Mouse (Mus musculus): Measurements from ENCODE around the gene 2210016F16Rik. TPM values are rescaled to one million over a fixed set of nuclear protein-coding genes. Genes with fewer than 3 reads are reported as not detected.

Gene 2210016F16Rik
- polyA plus RNA-seq, 1 experiment from 2014 or later: 29.3 TPM

DNA sequence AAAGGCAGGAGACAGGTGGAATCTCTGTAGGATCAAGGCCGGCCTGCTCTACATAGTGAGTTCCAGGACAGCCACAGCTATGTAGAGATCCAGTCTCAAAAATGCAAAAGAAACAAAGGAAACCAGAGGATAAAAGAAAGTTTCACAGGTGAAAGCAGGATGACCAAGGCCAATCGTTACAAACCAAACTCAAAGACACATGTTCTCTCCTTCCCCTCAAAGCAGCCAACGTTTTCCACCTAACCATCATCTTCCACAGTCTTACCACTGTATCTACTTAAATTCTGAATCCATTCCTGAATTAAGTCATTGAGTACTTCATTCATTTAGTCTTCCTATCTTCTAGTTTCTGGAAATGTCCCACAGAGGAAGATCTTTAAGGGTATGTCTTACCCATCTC is 3.4 kb upstream of the 2210016F16Rik start:
- WGBS: 52% methylated on average over 3 of the region's 3 CpGs
- Histone ChIP-seq H3K36me3 (ENCODE audit: control insufficient read depth, insufficient read depth, low read length) (peaks cover 28% of the 10 kb centered on the region), H3K9me3 (ENCODE audit: control insufficient read depth, low read length) (no peaks in the 10 kb centered on the region), H3K4me3 (ENCODE audit: low read length) (no peak overlapping the region), H3K27me3 (ENCODE audit: control insufficient read depth, insufficient read depth, low read length) (no peaks in the 10 kb centered on the region), H3K4me1 (ENCODE audit: control insufficient read depth, insufficient read depth, low read length) (peaks cover 10% of the 10 kb centered on the region; the same call in 1 of the 2 replicates), H3K4me2 (replicated peaks; ENCODE audit: low read depth, low read length) (no peak overlapping the region), H3K27ac (ENCODE audit: low read depth, low read length) (no peak overlapping the region), H3K9ac (ENCODE audit: low read depth, low read length) (no peak overlapping the region)
- no peak; the same call in 1 of the 2 replicates for ATAC-seq (ENCODE audit: low FRiP score, low TSS enrichment)

DNA sequence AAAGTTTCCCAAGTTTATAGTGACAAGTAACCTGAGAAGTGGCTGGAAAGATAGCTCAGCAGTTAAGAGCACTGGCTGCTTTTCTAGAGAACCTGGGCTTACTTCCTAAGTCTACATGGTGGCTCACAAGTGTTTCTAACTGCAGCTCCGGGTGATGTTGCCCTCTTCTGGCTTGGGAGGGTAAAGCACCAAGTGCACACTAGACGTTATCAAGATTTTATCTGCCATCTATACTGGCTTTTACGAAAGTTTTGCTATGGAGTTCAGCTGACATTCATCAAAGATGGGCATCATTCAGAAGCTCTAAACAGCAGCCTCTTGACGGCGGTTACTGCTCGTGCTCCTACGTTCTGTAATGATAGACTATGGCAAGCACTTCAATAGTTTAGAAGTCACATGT is 2.9 kb upstream of the 2210016F16Rik start:
- H3K27ac ChIP-seq (ENCODE audit: low read depth, low read length): no peak overlapping the region
- peaks cover 24% of the 10 kb centered on the region for H3K36me3 ChIP-seq (ENCODE audit: control insufficient read depth, insufficient read depth, low read length)
- peak; percentile 25; the same call in 1 of the 2 replicates for ATAC-seq (ENCODE audit: low FRiP score, low TSS enrichment)
- no peaks in the 10 kb centered on the region for H3K9me3 ChIP-seq (ENCODE audit: control insufficient read depth, low read length)
- no peak overlapping the region for H3K4me2 ChIP-seq (replicated peaks; ENCODE audit: low read depth, low read length)
- H3K27me3 ChIP-seq (ENCODE audit: control insufficient read depth, insufficient read depth, low read length): no peaks in the 10 kb centered on the region
- no peak overlapping the region for H3K9ac ChIP-seq (ENCODE audit: low read depth, low read length)
- H3K4me3 ChIP-seq (ENCODE audit: low read length): no peak overlapping the region
- peaks cover 10% of the 10 kb centered on the region; the same call in 1 of the 2 replicates for H3K4me1 ChIP-seq (ENCODE audit: control insufficient read depth, insufficient read depth, low read length)
- 14% methylated on average over 7 of the region's 7 CpGs for WGBS

DNA sequence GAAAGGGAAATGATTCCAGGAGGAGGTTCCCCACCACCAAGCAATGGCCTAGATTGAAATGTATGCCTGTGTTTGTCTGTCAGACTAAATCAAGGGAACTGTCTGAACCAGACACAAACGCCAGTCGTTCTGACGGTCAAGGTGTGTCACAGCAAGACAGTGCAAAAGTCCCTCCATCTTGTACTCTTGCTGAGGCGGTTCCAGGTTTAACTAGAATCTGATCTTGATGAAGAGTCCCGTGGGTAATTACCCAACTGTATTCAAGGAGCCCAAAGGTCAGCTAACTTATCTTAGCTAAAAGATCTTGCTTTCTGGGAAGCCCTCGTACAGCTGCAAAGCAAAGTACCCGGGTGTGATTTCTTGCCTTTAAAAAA is 509 bp upstream of the 2210016F16Rik start:
- peak overlapping the region; percentile 80 for H3K9ac ChIP-seq (ENCODE audit: low read depth, low read length)
- peaks cover 11% of the 10 kb centered on the region; the same call in 1 of the 2 replicates for H3K9me3 ChIP-seq (ENCODE audit: control insufficient read depth, low read length)
- peak overlapping the region; percentile 96 for H3K4me2 ChIP-seq (replicated peaks; ENCODE audit: low read depth, low read length)
- 79% methylated on average over 7 of the region's 7 CpGs for WGBS
- peaks cover 23% of the 10 kb centered on the region for H3K36me3 ChIP-seq (ENCODE audit: control insufficient read depth, insufficient read depth, low read length)
- H3K4me3 ChIP-seq (ENCODE audit: low read length): peak overlapping the region; percentile 80
- H3K4me1 ChIP-seq (ENCODE audit: control insufficient read depth, insufficient read depth, low read length): peaks cover 10% of the 10 kb centered on the region; the same call in 1 of the 2 replicates
- H3K27me3 ChIP-seq (ENCODE audit: control insufficient read depth, insufficient read depth, low read length): no peaks in the 10 kb centered on the region
- H3K27ac ChIP-seq (ENCODE audit: low read depth, low read length): no peak overlapping the region; the same call in 1 of the 2 replicates
- ATAC-seq (ENCODE audit: low FRiP score, low TSS enrichment): no peak

DNA sequence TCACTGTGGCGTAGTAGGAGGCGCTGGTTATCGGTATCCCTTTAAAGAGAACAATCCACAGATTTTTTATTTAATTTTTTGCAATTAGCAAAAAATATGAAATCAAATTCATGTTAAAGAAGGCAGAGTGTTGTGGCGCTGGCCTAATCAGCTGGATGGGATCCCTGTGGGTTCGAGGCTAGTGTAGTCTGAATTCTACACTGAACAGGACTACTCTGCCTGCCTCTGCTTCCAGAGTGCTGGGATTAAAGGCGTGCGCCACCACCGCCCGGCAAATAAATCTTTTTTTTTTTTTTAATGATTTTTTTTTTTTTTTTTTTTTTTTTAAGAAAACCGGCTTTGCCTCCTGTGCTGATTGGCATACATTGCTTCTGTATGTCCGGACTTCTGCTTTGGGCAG is 654 bp downstream of the 2210016F16Rik start:
- peak overlapping the region; percentile 80 for H3K4me3 ChIP-seq (ENCODE audit: low read length)
- H3K9ac ChIP-seq (ENCODE audit: low read depth, low read length): peak overlapping the region; percentile 80
- H3K27me3 ChIP-seq (ENCODE audit: control insufficient read depth, insufficient read depth, low read length): no peaks in the 10 kb centered on the region
- H3K27ac ChIP-seq (ENCODE audit: low read depth, low read length): no peak overlapping the region
- 0 out of 2 replicates have a peak, but pooled peaks have one; percentile 41 for ATAC-seq (ENCODE audit: low FRiP score, low TSS enrichment)
- peak overlapping the region; percentile 96 for H3K4me2 ChIP-seq (replicated peaks; ENCODE audit: low read depth, low read length)
- H3K36me3 ChIP-seq (ENCODE audit: control insufficient read depth, insufficient read depth, low read length): peaks cover 20% of the 10 kb centered on the region
- peaks cover 16% of the 10 kb centered on the region for H3K9me3 ChIP-seq (ENCODE audit: control insufficient read depth, low read length)
- 52% methylated on average over 11 of the region's 11 CpGs for WGBS
- peaks cover 10% of the 10 kb centered on the region; the same call in 1 of the 2 replicates for H3K4me1 ChIP-seq (ENCODE audit: control insufficient read depth, insufficient read depth, low read length)

DNA sequence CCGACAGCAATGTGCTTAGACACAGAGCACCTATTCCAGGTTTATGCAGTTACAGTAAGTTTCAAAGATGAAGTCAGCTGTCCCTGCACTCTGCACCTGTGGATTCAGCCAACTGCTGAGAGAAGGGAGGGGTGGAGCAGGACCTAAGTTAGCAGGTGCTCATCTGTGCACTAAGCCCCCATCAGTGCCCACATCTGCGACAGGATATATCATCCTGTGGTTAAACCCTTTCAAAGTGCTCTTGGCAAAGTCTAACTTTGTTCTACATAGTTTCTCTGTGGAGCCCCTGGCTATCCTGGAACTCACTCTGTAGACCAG is 11.9 kb downstream of the 2210016F16Rik start:
- Histone ChIP-seq H3K4me3 (ENCODE audit: low read length) (no peak overlapping the region), H3K27me3 (ENCODE audit: control insufficient read depth, insufficient read depth, low read length) (no peaks in the 10 kb centered on the region), H3K36me3 (ENCODE audit: control insufficient read depth, insufficient read depth, low read length) (no peaks in the 10 kb centered on the region), H3K9ac (ENCODE audit: low read depth, low read length) (no peak overlapping the region), H3K9me3 (ENCODE audit: control insufficient read depth, low read length) (no peaks in the 10 kb centered on the region; the same call in 1 of the 2 replicates), H3K4me1 (ENCODE audit: control insufficient read depth, insufficient read depth, low read length) (no peaks in the 10 kb centered on the region), H3K4me2 (replicated peaks; ENCODE audit: low read depth, low read length) (no peak overlapping the region), H3K27ac (ENCODE audit: low read depth, low read length) (no peak overlapping the region)
- no peak for ATAC-seq (ENCODE audit: low FRiP score, low TSS enrichment)
- WGBS: 93% methylated on average over 2 of the region's 2 CpGs

DNA sequence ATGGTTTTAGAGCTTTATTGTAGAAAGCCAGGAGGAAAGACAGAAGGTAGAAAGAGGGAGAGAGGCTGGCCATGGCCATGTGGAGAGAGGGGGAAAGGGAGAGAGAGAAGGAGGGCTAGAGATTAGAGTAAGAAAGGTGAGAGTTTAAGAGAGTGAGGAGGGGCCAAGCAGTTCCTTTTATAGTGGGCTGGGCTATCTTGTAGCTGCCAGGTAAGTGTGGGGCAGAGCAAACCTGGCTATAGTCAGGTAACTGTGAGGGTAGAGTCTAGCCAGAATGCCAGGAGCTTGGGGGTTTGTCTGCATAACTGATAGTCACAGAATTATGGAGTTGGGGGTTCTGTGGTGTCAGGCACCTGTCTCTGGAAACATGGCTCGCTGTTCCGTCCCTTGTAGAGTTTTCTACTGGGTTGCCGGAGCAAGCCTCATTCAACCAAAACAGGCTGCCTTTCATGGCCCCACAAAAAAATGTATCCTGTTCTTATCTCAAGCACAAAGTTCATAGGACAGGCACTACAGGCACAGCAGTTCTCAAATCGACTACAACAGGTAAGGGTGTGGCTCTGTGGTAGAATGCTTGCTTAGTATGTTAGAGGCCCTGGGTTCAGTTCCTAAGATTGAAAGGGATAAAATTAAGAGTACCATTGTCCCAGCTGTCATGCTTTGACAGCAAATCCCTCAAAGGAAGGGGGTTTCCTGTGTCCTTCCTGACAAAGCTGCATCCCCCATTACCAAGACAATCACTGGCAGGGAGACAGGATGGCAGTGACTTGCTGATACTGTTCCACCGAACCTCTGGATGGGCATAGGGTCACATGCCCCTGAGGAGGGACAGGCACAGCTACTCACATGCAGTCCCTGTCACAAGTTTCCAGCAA is 12.5 kb downstream of the 2210016F16Rik start:
- H3K4me3 ChIP-seq (ENCODE audit: low read length): no peak overlapping the region
- ATAC-seq (ENCODE audit: low FRiP score, low TSS enrichment): no peak
- WGBS: 88% methylated on average over 5 of the region's 5 CpGs

DNA sequence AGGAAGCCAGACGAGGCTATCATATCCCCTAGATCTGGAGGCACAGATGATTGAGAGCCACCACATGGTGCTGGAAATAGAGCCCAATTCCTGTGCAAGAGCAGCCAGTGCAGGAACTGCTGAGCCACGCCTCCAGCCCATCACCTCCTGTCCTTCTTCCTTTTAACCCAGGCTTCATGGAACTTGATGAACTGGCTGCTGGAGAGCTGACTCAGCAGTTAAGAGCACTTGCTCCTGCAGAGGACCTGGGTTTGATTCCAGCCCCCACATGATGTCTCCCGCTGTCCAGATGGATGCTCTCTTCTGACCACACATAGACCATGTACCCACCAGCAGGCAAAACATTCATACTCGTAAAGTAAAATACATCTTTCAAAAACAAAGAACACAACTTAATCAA is 16.2 kb downstream of the 2210016F16Rik start:
- Histone ChIP-seq H3K4me2 (replicated peaks; ENCODE audit: low read depth, low read length) (no peak overlapping the region), H3K4me3 (ENCODE audit: low read length) (no peak overlapping the region), H3K27ac (ENCODE audit: low read depth, low read length) (no peak overlapping the region), H3K27me3 (ENCODE audit: control insufficient read depth, insufficient read depth, low read length) (no peaks in the 10 kb centered on the region), H3K9me3 (ENCODE audit: control insufficient read depth, low read length) (no peaks in the 10 kb centered on the region), H3K9ac (ENCODE audit: low read depth, low read length) (no peak overlapping the region), H3K36me3 (ENCODE audit: control insufficient read depth, insufficient read depth, low read length) (no peaks in the 10 kb centered on the region), H3K4me1 (ENCODE audit: control insufficient read depth, insufficient read depth, low read length) (no peaks in the 10 kb centered on the region)
- WGBS: 64% methylated on average over 4 of the region's 4 CpGs
- no peak for ATAC-seq (ENCODE audit: low FRiP score, low TSS enrichment)

More for the DNA sequence above, 12.5 kb downstream of the 2210016F16Rik start:
- Histone ChIP-seq H3K27me3 (ENCODE audit: control insufficient read depth, insufficient read depth, low read length) (no peaks in the 10 kb centered on the region), H3K9ac (ENCODE audit: low read depth, low read length) (no peak overlapping the region), H3K36me3 (ENCODE audit: control insufficient read depth, insufficient read depth, low read length) (no peaks in the 10 kb centered on the region), H3K4me2 (replicated peaks; ENCODE audit: low read depth, low read length) (no peak overlapping the region), H3K9me3 (ENCODE audit: control insufficient read depth, low read length) (no peaks in the 10 kb centered on the region; the same call in 1 of the 2 replicates), H3K27ac (ENCODE audit: low read depth, low read length) (no peak overlapping the region), H3K4me1 (ENCODE audit: control insufficient read depth, insufficient read depth, low read length) (no peaks in the 10 kb centered on the region)

DNA sequence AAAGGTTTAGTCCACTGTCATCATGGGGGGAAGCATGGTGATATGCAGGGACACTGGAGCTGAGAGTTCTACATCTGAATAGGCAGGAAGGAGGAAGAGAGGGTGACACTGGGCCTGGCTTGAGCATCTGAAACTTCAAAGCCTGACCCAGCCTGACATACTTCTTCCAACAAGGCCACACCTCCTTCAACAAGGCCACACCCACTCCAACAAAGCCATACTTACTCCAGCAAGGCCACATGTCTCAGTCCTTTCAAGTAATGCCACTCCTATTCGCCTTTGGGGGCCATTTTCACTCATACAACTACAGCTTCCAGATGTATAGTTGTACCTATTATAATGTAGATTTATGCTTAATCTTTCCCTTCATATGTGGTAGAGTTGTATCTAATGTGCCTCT is 17.4 kb downstream of the 2210016F16Rik start:
- H3K36me3 ChIP-seq (ENCODE audit: control insufficient read depth, insufficient read depth, low read length): no peaks in the 10 kb centered on the region
- no peak for ATAC-seq (ENCODE audit: low FRiP score, low TSS enrichment)
- no peaks in the 10 kb centered on the region for H3K4me1 ChIP-seq (ENCODE audit: control insufficient read depth, insufficient read depth, low read length)
- no peak overlapping the region for H3K4me2 ChIP-seq (replicated peaks; ENCODE audit: low read depth, low read length)
- no peak overlapping the region for H3K4me3 ChIP-seq (ENCODE audit: low read length)
- H3K9ac ChIP-seq (ENCODE audit: low read depth, low read length): no peak overlapping the region
- no peaks in the 10 kb centered on the region for H3K27me3 ChIP-seq (ENCODE audit: control insufficient read depth, insufficient read depth, low read length)
- 81% methylated on average over 1 of the region's 1 CpGs for WGBS
- no peak overlapping the region for H3K27ac ChIP-seq (ENCODE audit: low read depth, low read length)
- no peaks in the 10 kb centered on the region for H3K9me3 ChIP-seq (ENCODE audit: control insufficient read depth, low read length)

DNA sequence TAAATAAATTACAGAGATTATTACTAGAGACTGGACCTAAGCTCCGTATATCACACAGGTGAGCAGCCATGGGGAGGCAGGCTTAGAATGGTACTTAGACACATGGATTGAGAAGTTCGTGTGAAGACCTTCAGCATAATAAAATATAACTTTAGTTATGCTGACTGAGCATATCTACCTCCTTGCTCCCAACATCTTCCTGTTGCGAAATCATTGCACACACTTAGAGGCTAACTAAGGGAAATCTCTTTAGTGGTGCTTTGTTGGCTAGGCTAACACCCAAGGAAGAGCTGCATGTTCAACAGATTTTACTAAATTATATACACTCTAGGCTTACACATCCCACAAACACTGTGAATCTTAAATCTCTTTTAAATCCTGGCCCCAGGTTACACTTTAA is 18.7 kb downstream of the 2210016F16Rik start:
- Histone ChIP-seq H3K27ac (ENCODE audit: low read depth, low read length) (no peak overlapping the region), H3K4me2 (replicated peaks; ENCODE audit: low read depth, low read length) (no peak overlapping the region), H3K4me3 (ENCODE audit: low read length) (no peak overlapping the region), H3K9me3 (ENCODE audit: control insufficient read depth, low read length) (no peaks in the 10 kb centered on the region), H3K27me3 (ENCODE audit: control insufficient read depth, insufficient read depth, low read length) (no peaks in the 10 kb centered on the region), H3K9ac (ENCODE audit: low read depth, low read length) (no peak overlapping the region), H3K4me1 (ENCODE audit: control insufficient read depth, insufficient read depth, low read length) (no peaks in the 10 kb centered on the region), H3K36me3 (ENCODE audit: control insufficient read depth, insufficient read depth, low read length) (no peaks in the 10 kb centered on the region)
- WGBS: 91% methylated on average over 3 of the region's 3 CpGs
- no peak for ATAC-seq (ENCODE audit: low FRiP score, low TSS enrichment)

All from kidney, embryonic 14.5 days (tissue).